Mouse (Mus musculus) hematopoietic stem cell, adult 5-6 weeks (primary cell): ENCODE data around the gene Gpc4. TPM values are rescaled to one million over a fixed set of nuclear protein-coding genes. Genes with fewer than 3 reads are reported as not detected.

Experiments used
- ATAC-seq, 2 experiments: fragments of 125-278 bp in 1 of 2; replicated peaks in 1 of 2; 2 replicates each; pipeline ENCODE4 v1.8.0; 2016 to 2017; ENCODE audit warnings: inconsistent platforms in 2 of 2, mild to moderate bottlenecking in 2 of 2, moderate number of reproducible peaks in 2 of 2, low read depth in 1 of 2, moderate TSS enrichment in 1 of 2; ENCODE audit not compliant: low FRiP score in 2 of 2, poor library complexity in 2 of 2, severe bottlenecking in 2 of 2, insufficient read depth in 1 of 2, low TSS enrichment in 1 of 2
- total RNA-seq: library from RNA; stranded (forward); fragments of 172-1452, 232-1000 nt; gene quantifications from 2 replicates; pipeline ENCODE4 v1.2.3, GENCODE M21; 2017

The Gpc4 gene
- total RNA-seq, 1 experiment from 2014 or later, result 0.05 TPM

GRCm38 (mm10) chrX:52154821-52155220 is 10.2 kb downstream of the Gpc4 start:
- no peak for ATAC-seq

- ATAC-seq, result no peak
Measured at GRCm38 (mm10) chrX:52153451-52153850, 11.6 kb downstream of the Gpc4 start.

GRCm38 (mm10) chrX:52152961-52153360 is 12.1 kb downstream of the Gpc4 start:
- no peak for ATAC-seq

- no peak for ATAC-seq
Measured at GRCm38 (mm10) chrX:52151555-52151954, 13.5 kb downstream of the Gpc4 start.

- ATAC-seq, result no peak
Measured at GRCm38 (mm10) chrX:52151100-52151499, 14.0 kb downstream of the Gpc4 start.

- no peak for ATAC-seq
Measured at GRCm38 (mm10) chrX:52145563-52145962, 19.5 kb downstream of the Gpc4 start.

- no peak for ATAC-seq
Measured at GRCm38 (mm10) chrX:52144491-52144890, 20.6 kb downstream of the Gpc4 start.

GRCm38 (mm10) chrX:52140316-52140715 is 24.7 kb downstream of the Gpc4 start:
- ATAC-seq, result no peak

GRCm38 (mm10) chrX:52138461-52139075 is 26.5 kb downstream of the Gpc4 start:
- ATAC-seq, result no peak

GRCm38 (mm10) chrX:52138033-52138432 is 27.0 kb downstream of the Gpc4 start:
- no peak for ATAC-seq

- no peak for ATAC-seq
Measured at GRCm38 (mm10) chrX:52136525-52136924, 28.5 kb downstream of the Gpc4 start.

- no peak for ATAC-seq
Measured at GRCm38 (mm10) chrX:52129604-52130003, 35.4 kb downstream of the Gpc4 start.

- ATAC-seq, result no peak
Measured at GRCm38 (mm10) chrX:52128794-52129193, 36.3 kb downstream of the Gpc4 start.

- ATAC-seq, result no peak
Measured at GRCm38 (mm10) chrX:52113651-52114050, 51.4 kb downstream of the Gpc4 start.

GRCm38 (mm10) chrX:52109663-52110062 is 55.4 kb downstream of the Gpc4 start:
- ATAC-seq, result no peak

GRCm38 (mm10) chrX:52108966-52109365 is 56.1 kb downstream of the Gpc4 start:
- no peak for ATAC-seq

GRCm38 (mm10) chrX:52103771-52104170 is 61.3 kb downstream of the Gpc4 start:
- no peak for ATAC-seq

GRCm38 (mm10) chrX:52101940-52102339 is 63.1 kb downstream of the Gpc4 start:
- ATAC-seq, result no peak

GRCm38 (mm10) chrX:52101445-52101844 is 63.6 kb downstream of the Gpc4 start:
- ATAC-seq, result no peak; a peak in 1 of 4 replicates
